Mouse (Mus musculus) kidney, adult 9 months (tissue): ENCODE data around the gene Tspan5.

Experiments used
- DNase-seq: peaks from one replicate; pipeline ENCODE4 v3.0.0; 2022

The Tspan5 gene

GRCm38 (mm10) chr3:138773871-138774606 lies 32.0 kb downstream of the Tspan5 start:
- DNase-seq, result peak; percentile 63

GRCm38 (mm10) chr3:138774607-138774943 lies 32.6 kb downstream of the Tspan5 start:
- DNase-seq, result no peak

GRCm38 (mm10) chr3:138775926-138776715 lies 34.1 kb downstream of the Tspan5 start:
- DNase-seq, result no peak

- DNase-seq, result no peak
These were observed 39.5 kb downstream of the Tspan5 start for GRCm38 (mm10) chr3:138781492-138781891.

GRCm38 (mm10) chr3:138783859-138784640 lies 42.1 kb downstream of the Tspan5 start:
- no peak for DNase-seq

GRCm38 (mm10) chr3:138784641-138785025 lies 42.6 kb downstream of the Tspan5 start:
- no peak for DNase-seq

GRCm38 (mm10) chr3:138787758-138788488 lies 45.9 kb downstream of the Tspan5 start:
- DNase-seq, result no peak

GRCm38 (mm10) chr3:138788489-138788850 lies 46.5 kb downstream of the Tspan5 start:
- no peak for DNase-seq

GRCm38 (mm10) chr3:138789275-138789674 lies 47.3 kb downstream of the Tspan5 start:
- DNase-seq, result no peak

GRCm38 (mm10) chr3:138794533-138794932 lies 52.5 kb downstream of the Tspan5 start:
- no peak for DNase-seq

GRCm38 (mm10) chr3:138795951-138796350 lies 54.0 kb downstream of the Tspan5 start:
- DNase-seq, result no peak

- DNase-seq, result no peak
These were observed 54.6 kb downstream of the Tspan5 start for GRCm38 (mm10) chr3:138796583-138796982.

GRCm38 (mm10) chr3:138800664-138801411 lies 58.8 kb downstream of the Tspan5 start:
- DNase-seq, result no peak

GRCm38 (mm10) chr3:138801661-138802060 lies 59.7 kb downstream of the Tspan5 start:
- DNase-seq, result no peak

- DNase-seq, result no peak
These were observed 60.9 kb downstream of the Tspan5 start for GRCm38 (mm10) chr3:138802722-138803443.

GRCm38 (mm10) chr3:138803444-138804085 lies 61.6 kb downstream of the Tspan5 start:
- no peak for DNase-seq

- DNase-seq, result no peak
These were observed 62.4 kb downstream of the Tspan5 start for GRCm38 (mm10) chr3:138804104-138805048.

- no peak for DNase-seq
These were observed 65.8 kb downstream of the Tspan5 start for GRCm38 (mm10) chr3:138807795-138808194.

GRCm38 (mm10) chr3:138809509-138809908 lies 67.5 kb downstream of the Tspan5 start:
- DNase-seq, result no peak

- DNase-seq, result no peak
These were observed 70.6 kb downstream of the Tspan5 start for GRCm38 (mm10) chr3:138812565-138812964.
